Mouse (Mus musculus) natural killer cell, adult 2 months (primary cell): Measurements from ENCODE around the gene Gtsf1.
A peak's percentile ranks its signal among the peaks of the same experiment; 100 is the strongest.

Experiments
- DNase-seq, 2 experiments: peaks; one replicate each; pipeline ENCODE4 v3.0.0; 2022; ENCODE audit warnings: low spot score in 2 of 2

The Gtsf1 gene

DNA sequence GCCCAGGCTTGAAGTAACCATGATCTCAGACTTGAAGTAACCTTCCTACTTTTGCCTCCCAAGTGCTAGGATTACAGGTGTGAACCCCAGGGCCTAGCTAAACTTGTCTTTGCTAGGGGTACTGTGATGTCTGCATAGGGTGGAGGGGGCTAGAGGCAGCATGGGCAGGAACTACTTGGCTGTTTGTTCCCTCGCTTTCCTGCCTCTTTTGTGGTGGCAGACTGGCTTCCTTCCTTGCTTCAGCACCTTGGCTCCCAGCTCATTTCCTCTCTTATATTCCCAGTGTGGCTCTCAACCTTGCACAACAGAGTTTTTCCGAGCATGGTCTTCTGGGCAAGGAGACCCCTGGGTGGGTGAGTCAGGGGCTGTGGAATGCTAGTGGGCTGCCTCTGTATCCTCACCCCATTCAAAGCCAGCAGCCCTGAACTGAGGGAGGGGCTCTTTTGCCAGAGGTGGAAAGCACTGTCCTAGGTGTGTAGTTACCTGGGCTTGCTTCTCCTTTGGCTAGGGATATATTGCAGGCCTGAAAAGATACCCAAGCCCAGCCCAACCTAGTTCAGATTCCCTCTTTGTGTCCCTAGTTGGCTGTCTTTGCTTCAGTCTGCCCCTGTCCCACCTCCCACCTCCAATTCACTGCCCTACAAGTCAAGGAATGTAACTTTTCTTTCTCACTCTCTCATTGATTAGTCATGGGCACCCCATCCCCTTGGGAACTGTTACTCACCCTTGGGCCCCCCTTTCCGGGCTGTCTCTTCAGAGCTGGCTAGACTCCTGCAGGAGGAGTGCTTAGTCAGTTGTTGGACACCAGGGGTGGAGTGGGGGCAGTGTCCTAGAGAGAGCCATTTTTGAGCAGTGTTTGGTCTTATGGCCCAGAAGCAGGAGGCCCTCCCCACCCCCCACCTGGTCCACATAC is 52.3 kb downstream of the Gtsf1 start:
- no peak for DNase-seq

DNA sequence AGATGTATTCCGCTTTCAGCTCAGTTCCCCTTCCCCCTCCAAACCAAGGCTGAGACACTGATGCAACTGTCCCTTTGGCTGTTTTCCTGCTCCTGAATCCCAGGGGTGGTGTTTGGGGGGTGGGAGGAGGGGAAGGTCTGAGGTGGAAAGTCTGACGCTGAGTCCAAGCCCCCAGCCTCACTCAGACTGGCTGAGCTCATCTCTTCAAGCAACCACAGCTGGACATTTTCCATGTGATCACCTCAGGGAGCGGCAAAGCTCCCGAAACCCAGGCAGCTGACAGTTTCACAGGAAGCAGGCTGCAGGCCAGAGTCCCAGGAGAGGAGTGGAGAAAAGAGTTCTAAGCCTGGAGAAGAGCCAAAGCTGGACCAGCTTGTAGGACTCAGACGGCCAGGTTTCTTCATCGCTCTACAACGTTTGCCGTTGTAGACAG is 53.4 kb downstream of the Gtsf1 start:
- no peak for DNase-seq

DNA sequence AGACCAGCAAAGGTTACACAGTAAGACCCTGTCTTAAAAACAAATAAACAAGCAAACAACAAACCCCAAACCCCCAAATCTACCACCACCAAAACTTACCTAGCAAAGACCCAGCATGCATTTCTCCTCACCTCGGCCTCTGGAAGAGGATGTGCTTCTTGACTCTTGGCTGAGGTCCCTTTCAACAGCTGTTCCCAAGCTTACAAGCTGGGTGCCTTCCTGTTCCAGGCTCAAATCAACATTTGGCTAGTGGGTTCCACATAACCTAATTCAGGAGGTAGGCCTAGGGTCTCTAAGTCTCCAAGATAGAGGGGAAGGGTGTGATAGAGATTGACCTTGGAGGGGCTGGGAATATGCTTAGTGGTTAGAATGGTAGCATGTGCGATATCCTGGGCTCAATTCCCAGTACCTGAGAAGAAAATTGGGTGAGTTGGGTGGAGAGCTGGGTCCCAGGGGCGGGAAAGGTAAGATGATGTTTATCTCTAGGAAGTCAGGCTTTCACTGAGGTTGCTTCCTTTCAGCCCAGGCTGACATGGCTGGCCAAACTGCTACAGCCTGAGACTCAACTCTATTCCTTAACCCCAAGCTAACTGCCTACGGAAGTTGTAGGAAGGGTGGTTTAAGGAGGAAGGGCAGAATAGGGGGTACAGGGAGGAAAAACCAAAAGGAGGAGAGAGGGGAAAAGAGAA is 55.0 kb downstream of the Gtsf1 start:
- DNase-seq: no peak

DNA sequence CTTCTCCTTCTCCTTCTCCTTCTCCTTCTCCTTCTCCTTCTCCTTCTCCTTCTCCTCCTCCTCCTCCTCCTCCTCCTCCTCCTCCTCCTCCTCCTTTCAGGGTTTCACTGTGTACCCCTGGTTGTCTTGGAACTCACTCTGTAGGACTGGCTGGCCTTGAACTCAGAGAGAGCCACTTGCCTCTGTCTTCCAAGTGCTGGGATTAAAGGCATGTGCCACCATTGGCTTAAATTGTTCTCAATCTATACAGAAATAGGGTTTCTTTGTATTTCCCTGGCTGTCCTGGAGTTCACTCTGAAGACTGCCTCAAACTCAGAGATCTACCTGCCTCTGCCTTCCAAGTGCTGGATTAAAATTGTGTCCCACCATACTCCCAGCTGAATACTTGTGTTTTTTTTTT is 57.8 kb downstream of the Gtsf1 start:
- DNase-seq: no peak

DNA sequence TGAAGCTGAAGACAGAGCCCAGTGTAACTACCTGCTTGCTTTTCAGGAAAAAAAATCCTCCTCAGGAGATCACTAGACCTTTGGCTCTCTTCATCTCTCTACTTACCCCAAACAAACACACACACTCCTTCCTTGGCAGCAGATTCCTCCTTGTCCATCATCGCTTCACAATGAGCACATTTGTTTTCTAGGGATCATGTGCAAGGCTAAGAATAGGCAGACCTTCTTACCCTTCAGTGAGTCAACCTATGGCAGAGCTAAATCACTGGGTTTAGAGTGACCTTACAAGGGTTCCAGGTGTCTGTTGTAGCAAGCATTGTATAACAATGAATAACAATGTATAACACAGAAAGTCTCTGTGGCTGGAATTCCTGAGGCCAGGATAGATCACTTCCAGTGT is 58.5 kb downstream of the Gtsf1 start:
- no peak for DNase-seq

DNA sequence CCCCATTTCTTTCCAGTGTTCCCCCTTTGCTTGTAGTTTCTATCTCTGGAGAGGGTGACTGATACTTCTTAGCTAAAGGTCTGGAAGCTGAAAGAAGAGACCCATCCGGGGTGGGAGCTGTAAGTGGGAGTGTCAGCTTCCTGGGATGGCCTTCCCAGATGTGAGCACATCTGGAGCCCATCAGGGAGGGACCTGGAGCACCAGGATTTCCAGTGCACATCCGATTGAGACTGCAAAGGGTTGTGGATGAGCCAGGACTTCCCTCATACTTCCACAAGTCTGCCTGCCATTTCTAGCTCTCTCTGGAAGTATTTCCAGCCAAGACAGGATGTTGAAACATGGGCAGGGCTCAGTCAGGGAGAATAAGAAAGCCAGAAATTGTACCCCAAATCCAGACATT is 59.1 kb downstream of the Gtsf1 start:
- DNase-seq: no peak

DNA sequence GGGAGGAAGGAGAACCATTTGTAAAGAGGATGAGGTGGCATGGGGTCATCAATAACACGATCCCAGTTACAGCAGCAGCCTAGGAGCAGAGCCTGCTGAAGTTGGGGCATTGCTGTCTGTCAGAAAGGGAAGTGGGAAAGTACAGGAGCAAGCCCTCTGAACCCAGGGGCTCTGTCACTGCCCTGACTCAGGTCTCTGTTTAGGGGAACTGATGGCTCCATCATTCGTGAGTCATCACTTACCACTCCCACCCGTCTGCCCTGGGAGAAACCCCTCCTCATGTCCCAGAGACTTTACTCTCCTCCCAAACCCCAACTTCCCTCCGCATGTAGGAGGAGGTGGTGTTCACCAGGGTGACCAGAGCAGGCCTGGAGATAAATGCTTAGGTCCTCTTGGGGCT is 59.8 kb downstream of the Gtsf1 start:
- no peak for DNase-seq

DNA sequence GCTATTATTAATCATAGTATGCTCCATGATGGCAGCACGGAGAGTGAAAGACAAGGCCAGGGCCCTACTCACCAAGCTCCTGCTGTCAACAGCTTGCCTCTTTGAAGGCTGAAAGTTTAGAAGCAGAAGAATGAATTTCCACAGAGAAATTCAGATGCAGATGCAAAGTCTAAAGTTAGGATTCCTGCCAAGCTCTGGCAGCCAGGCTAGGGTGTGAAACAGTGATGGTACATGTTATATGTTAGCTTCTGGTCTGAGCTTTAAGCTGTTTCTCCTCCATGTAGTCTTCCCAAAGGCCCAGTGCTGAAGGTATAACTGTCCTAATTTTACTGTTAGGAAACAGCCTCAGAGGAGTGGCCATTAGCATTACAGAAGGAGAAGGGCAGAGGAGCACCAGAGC is 61.1 kb downstream of the Gtsf1 start:
- no peak for DNase-seq

DNA sequence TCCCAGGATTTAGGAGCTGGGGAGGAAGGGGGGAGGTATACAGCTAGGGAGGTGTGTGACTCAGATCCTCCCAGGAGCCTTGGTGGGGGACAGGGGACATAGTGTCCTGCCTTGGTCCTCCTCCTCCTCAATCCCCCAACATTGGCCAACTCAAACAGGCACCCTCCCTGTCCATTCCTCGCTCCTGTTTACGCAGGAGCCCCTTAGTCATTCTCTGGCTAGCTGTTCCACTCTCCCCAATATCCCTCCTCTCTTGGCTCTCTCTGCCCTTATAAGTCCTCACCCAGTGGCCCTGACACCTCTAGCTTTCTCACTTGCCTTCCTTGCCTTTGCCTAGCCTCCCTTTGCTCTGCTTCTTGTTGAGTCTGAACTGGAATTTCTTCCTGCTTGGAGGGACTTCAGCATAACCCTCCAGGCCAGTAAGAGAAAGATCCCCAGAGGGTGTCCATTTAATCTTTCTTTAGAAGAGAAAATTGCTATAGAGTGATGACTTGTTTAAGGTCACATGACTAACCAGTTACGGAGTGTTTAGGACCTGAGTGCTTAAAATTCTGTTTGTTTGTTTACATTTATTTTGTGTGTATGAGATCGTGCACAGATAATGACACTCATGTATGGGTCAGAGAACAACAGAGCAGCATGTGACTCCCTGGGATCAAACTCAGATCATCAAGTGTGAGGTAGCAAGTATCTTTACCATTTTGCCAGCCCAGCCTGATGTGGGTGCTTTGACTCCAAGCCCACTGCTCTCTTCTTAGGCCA is 61.9 kb downstream of the Gtsf1 start:
- DNase-seq: no peak

DNA sequence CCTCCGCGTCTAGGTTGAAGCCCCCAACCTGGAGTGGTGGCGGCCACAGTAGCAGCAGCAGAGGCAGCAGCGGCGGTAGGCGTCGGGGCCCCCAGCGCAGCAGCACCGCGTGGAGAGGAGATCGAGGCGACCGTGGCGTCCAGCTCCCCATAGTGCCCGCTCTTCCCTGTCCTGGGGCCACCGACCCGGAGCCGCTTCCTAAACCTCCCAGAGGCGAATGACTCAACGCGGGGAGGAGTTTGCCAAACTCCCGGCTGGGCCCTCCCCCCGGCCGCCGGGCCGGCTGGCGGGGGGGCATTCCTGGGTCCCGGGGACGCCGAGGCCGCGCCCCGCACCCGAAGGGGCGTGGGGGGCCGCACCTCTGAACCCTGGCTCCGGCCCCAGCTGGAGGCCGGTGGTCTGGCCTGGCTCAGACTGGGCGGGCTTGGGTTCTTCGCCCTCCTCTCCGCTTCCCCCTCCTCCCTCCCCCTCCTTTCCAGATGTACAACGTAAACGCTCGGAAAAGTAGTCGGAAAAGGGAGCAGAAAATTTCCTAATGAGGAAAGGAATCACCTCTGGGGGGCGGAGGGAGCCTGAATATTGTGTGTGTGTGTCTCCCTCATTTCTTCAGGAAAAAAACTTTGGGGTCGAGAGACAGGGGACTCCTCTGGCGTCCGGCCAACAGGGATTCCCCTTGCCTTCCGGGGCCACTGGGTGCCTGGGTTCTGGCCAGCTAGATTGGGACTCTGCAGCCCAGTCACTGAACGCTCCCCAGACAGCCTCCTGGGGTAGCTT is 63.7 kb downstream of the Gtsf1 start, which contains the start of gene Itga5:
Gene Itga5 (minus strand): TSS at position 388 of the 774 bp plus-strand sequence.
- DNase-seq: peak; percentile 24 to 26

DNA sequence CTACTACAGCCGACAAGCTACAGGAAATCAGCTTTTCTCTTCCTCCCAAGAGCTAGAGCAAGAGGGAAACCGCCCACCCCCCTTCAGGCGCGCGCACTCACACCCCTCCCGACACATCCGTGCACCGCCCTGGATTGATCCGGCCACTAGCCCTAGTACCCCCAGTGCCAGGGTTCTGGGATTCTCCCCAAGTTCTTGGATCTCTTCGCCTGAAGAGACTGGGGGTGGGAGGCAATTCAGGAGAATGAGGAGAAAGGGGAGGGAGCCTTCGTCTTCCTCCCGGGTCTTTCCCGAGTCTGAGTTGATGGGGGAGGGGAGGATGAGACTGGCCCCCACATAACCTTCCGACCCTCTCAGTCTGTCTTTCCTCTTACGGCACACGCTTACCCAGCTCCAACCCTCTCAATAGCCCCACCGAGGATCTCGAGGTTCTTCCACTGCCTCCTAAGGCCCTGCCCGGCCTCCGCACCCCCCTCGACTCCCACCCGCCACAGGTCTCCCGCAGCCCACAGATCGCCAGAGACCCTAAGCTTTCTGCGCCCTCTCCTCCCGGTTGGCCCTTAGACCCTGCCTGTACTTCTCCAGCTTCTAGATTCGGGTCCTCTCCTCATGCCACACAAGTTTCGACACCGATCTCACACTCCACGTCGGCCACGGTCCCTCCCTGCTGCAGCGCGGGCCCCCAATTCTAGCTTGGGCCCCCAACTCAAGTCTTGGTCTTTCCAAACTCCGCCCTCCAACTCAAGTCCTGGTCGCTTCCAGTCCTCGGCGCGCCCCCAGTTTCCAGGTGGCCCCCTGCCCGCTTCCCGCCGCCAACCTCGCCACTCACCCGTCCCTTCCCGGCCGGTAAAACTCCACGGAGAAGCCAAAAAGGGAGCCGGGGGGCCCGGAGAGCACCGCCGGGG is 64.5 kb downstream of the Gtsf1 start:
- peak in 1 of 2 experiments; percentile 11 for DNase-seq

DNA sequence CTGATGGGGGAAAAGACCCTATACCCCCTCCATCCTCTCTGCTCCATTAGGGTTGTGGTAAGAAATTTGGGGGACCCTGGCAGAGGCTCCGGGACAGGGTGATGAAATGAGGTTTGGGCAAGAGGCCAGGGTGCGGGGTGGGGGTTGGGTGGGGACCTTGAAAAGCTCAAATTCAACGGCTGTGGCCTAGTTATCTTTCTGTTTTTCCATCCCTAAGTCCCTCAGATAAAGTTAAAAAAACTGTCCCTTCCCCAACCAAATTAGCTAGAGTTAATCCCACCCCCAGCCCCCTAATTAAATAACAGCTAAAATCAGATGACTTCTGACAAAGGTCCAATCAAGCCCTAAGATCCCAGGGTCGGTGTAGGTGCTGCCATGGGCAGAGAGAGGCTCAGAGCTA is 65.5 kb downstream of the Gtsf1 start:
- DNase-seq: no peak

DNA sequence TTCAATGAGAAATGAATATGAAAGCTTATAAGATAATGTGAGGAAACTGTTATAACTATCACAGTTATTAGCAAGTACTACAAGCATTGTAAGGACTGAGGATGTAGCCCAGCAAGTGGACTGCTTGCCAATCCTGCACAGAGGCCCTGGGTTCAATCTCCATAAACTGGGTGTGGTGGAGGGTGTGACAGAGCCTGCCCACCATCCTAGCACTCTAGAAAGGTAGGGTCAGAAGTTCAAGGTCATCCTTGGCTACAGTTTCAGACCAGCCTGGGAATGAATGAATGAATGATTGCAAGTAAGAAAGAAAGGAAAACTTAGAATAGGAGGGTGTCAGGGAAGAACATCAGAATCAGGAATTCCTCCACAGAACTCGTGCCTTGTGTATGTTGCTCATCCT is 66.5 kb downstream of the Gtsf1 start:
- DNase-seq: no peak

DNA sequence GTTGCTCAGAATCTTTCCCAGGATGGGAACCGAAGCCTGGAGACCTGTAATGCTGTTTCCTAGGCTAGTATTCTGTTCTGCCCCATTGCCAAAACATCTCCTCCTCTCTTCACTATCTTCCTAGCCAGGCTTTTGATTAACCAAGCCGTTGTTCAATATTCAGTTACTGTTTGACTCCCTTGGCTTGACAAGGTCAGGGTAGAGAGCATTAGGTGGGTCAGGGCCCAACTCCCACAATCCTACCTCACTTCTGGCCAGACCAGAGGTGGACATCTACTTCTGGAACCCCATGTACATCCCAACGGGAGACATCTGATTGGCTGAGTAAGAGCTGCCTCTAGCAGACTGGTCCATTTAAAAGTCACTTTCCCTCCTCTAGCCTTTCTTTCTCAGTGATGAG is 67.3 kb downstream of the Gtsf1 start:
- no peak for DNase-seq

DNA sequence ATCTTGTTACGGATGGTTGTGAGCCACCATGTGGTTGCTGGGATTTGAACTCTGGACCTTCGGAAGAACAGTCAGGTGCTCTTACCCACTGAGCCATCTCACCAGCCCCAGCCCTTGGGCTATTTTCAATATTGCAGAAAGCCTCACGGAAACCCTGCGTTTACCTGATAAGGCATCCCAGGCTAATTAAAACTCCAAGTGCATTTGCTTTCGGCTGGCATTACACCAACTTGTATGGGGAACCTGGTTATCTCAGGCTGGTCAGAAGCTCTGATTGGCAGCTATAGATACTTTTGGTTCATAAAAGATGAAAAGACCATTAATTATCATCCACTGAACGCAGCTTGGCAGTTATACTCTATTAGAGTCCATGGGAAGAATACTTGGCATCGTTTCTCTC is 67.9 kb downstream of the Gtsf1 start:
- DNase-seq: no peak

DNA sequence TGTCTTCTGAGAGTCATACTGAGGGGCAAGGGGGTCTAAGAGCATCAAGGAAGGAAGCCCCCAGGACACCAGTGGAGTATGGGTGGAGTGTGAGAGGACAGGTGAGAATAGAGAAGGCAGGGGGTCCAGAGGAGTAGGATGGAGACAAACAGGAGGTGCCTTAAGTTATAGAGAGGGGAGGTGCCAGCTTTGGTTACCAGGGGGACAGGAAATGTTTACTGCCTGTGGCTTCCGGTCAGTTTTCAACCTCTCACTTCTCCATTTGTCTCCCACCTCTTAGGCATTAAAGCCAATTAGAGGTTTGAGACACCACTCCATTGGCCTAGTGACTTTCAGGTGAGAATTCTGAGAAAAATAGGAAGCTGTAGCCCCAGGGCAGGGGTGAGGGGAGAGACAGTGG is 69.0 kb downstream of the Gtsf1 start:
- DNase-seq: peak; percentile 60 to 74

DNA sequence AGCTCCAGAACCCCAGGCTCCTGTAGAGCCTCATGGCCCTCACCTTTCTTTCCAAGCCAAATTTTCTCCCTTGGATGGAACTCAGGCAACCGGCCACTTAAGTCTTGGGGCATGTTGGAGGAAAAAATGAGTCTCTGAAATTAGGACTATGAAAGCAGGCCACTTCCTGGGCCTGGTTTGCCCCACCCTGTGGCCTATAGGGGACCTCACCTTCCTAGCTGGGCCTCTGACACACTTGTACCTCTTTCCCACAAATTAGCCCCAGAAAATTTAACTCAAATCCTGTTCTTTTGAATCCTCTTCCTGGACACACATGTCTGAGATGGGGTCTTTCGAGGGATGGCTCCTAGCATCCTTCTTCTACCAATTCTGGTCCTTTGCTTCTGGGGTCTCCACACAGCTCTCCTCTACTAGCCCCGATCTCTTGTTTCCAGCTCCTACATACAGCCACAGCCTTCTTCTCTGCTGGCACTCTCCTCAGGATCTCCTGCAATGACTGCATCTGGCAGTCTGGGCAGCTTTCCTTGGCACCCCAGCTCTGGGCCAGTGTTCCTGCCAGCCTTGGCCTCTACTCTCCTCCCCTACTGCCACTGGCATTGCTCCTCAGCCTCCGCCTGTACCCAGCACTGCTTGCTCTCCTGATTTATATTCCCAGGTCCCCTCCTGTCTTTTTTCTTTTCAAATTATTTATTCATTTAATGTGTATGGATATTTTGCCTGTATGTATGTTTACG is 70.2 kb downstream of the Gtsf1 start:
- DNase-seq: no peak

DNA sequence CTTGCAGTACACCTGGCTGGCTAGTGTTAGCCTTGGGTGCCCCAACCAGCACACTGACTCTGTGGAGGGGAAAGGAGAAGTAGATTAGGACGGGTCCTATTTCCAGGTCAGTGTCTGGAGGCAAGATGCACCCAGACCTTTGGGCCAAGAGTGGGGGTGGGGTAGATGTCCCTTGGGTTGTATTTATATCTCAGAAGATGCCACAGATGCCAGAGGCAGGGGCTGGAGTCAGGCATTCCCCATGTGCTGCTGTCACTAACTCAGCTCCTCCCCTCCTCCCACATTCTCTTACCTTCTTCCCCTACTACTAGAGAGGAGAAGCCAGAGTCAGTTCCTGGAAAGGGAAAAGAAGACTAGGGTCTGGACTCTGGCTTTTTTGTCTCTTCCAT is 71.2 kb downstream of the Gtsf1 start:
- no peak for DNase-seq

DNA sequence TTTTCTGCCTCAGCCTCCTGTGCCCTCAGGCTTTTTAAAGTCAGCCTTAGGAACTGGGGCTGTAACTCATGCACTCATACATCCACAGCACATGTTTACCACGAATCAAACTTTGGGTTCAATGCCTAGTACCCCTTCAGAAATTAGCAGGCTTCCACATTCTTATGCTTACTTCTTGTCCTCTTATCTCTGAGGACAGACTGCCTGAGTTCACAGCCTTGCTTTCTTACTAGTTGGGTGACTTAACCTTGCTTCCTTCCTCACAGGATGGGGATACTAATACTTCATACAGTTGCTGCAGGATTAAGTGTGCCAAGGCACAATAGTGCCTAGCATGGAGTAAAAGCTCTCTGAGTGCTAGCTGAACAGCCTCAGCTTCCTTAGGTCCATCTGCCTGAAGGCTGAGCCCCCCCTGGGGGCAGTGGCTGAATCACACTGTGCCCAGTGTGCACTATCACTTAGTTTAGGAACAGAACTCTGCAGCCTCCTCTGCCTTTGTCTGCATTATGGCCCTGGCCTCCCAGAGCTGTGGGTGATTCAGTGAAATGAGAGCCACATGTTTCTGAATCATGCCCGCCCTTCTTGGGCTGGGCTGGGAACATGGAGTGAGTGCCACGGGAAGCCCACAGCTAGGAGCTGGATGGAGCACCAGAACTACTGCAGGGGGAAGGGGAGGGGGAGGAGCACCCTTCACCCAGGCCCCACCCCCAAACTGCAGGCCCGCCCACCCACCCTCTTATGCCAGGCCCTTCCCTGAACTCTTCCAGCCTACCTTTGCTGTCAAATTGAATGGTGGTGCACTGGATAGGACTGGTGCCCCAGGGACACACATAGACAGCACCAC is 71.8 kb downstream of the Gtsf1 start:
- DNase-seq: no peak
